Mouse (Mus musculus): ENCODE data around the gene Camk2n1. TPM values are rescaled to one million over a fixed set of nuclear protein-coding genes. Genes with fewer than 3 reads are reported as not detected.
A peak's percentile ranks its signal among the peaks of the same experiment; 100 is the strongest.

Camk2n1 gene
- polyA plus RNA-seq, 1 experiment from 2014 or later = 1.6 TPM

GRCm38 (mm10) chr4:138448872-138449615, 5.1 kb upstream of the Camk2n1 start:
- no peak for ATAC-seq (ENCODE audit: insufficient number of reproducible peaks, insufficient read depth, low FRiP score, low TSS enrichment, low read depth)

GRCm38 (mm10) chr4:138449636-138450314, 4.3 kb upstream of the Camk2n1 start:
- no peak overlapping the region for H3K9ac ChIP-seq (replicated peaks)
- no peak for ATAC-seq (ENCODE audit: insufficient number of reproducible peaks, insufficient read depth, low FRiP score, low TSS enrichment, low read depth)
- H3K9me3 ChIP-seq = no peaks in the 10 kb centered on the region; the same call in 1 of the 2 replicates
- H3K4me1 ChIP-seq (replicated peaks) = peaks cover 13% of the 10 kb centered on the region
- no peak overlapping the region for H3K27ac ChIP-seq
- WGBS = 63% methylated on average over 12 of the region's 12 CpGs
- H3K4me3 ChIP-seq (replicated peaks) = no peak overlapping the region
- no peak overlapping the region for H3K4me2 ChIP-seq
- H3K36me3 ChIP-seq = no peaks in the 10 kb centered on the region
- H3K27me3 ChIP-seq = peaks cover 74% of the 10 kb centered on the region

More at GRCm38 (mm10) chr4:138448872-138449615, 5.1 kb upstream of the Camk2n1 start:
- no peak overlapping the region for H3K27ac ChIP-seq
- no peak overlapping the region for H3K4me2 ChIP-seq
- WGBS = 56% methylated on average over 7 of the region's 7 CpGs
- no peaks in the 10 kb centered on the region for H3K36me3 ChIP-seq
- peaks cover 77% of the 10 kb centered on the region for H3K27me3 ChIP-seq
- peaks cover 13% of the 10 kb centered on the region for H3K4me1 ChIP-seq (replicated peaks)
- H3K9me3 ChIP-seq = no peaks in the 10 kb centered on the region; the same call in 1 of the 2 replicates
- no peak overlapping the region for H3K9ac ChIP-seq (replicated peaks)
- H3K4me3 ChIP-seq (replicated peaks) = no peak overlapping the region

GRCm38 (mm10) chr4:138452306-138453096, 1.6 kb upstream of the Camk2n1 start:
- Histone ChIP-seq H3K36me3 (no peaks in the 10 kb centered on the region), H3K9ac (replicated peaks) (no peak overlapping the region), H3K4me1 (replicated peaks) (peaks cover 25% of the 10 kb centered on the region), H3K4me3 (replicated peaks) (no peak overlapping the region), H3K27me3 (peaks cover 80% of the 10 kb centered on the region), H3K4me2 (no peak overlapping the region), H3K27ac (no peak overlapping the region), H3K9me3 (no peaks in the 10 kb centered on the region)
- ATAC-seq (ENCODE audit: insufficient number of reproducible peaks, insufficient read depth, low FRiP score, low TSS enrichment, low read depth) = no peak
- 28% methylated on average over 15 of the region's 15 CpGs for WGBS

GRCm38 (mm10) chr4:138453097-138453752, 889 bp upstream of the Camk2n1 start:
- Histone ChIP-seq H3K9ac (replicated peaks) (0 out of 2 replicates have a peak overlapping the region, but pooled peaks have one; percentile 79), H3K36me3 (no peaks in the 10 kb centered on the region), H3K4me2 (peak overlapping the region; percentile 97), H3K4me1 (replicated peaks) (peaks cover 25% of the 10 kb centered on the region), H3K27me3 (peaks cover 82% of the 10 kb centered on the region), H3K9me3 (no peaks in the 10 kb centered on the region), H3K4me3 (replicated peaks) (peak overlapping the region; percentile 82), H3K27ac (peak overlapping the region; percentile 66)
- ATAC-seq (ENCODE audit: insufficient number of reproducible peaks, insufficient read depth, low FRiP score, low TSS enrichment, low read depth) = peak; percentile 56; the same call in 1 of the 2 replicates
- WGBS = 3% methylated on average over 19 of the region's 19 CpGs

- Histone ChIP-seq H3K4me1 (replicated peaks) (peaks cover 25% of the 10 kb centered on the region), H3K4me2 (peak overlapping the region; percentile 97), H3K4me3 (replicated peaks) (peak overlapping the region; percentile 82), H3K27me3 (peaks cover 84% of the 10 kb centered on the region), H3K36me3 (no peaks in the 10 kb centered on the region), H3K27ac (peak overlapping the region; percentile 66), H3K9ac (replicated peaks) (peak overlapping the region; percentile 79), H3K9me3 (no peaks in the 10 kb centered on the region)
- under 1% methylated on average over 65 of the region's 78 CpGs for WGBS
- no peak for ATAC-seq (ENCODE audit: insufficient number of reproducible peaks, insufficient read depth, low FRiP score, low TSS enrichment, low read depth)
Measured at GRCm38 (mm10) chr4:138454571-138455140, 542 bp downstream of the Camk2n1 start.

- under 1% methylated on average over 58 of the region's 58 CpGs for WGBS
- peak overlapping the region; percentile 97 for H3K4me2 ChIP-seq
- peak overlapping the region; percentile 66; the same call in 1 of the 2 replicates for H3K27ac ChIP-seq
- ATAC-seq (ENCODE audit: insufficient number of reproducible peaks, insufficient read depth, low FRiP score, low TSS enrichment, low read depth) = no peak
- H3K4me1 ChIP-seq (replicated peaks) = peaks cover 25% of the 10 kb centered on the region
- H3K4me3 ChIP-seq (replicated peaks) = peak overlapping the region; percentile 82
- H3K27me3 ChIP-seq = peaks cover 80% of the 10 kb centered on the region
- H3K36me3 ChIP-seq = no peaks in the 10 kb centered on the region
- peak overlapping the region; percentile 79 for H3K9ac ChIP-seq (replicated peaks)
- no peaks in the 10 kb centered on the region for H3K9me3 ChIP-seq
Measured at GRCm38 (mm10) chr4:138455141-138455955, 1.2 kb downstream of the Camk2n1 start.

- Histone ChIP-seq H3K4me3 (replicated peaks) (peak overlapping the region; percentile 82), H3K9me3 (no peaks in the 10 kb centered on the region), H3K27me3 (peaks cover 85% of the 10 kb centered on the region), H3K4me1 (replicated peaks) (peaks cover 25% of the 10 kb centered on the region), H3K36me3 (no peaks in the 10 kb centered on the region), H3K9ac (replicated peaks) (peak overlapping the region; percentile 79), H3K27ac (no peak overlapping the region), H3K4me2 (peak overlapping the region; percentile 97)
- ATAC-seq (ENCODE audit: insufficient number of reproducible peaks, insufficient read depth, low FRiP score, low TSS enrichment, low read depth) = no peak
- WGBS = 1% methylated on average over 17 of the region's 17 CpGs
Measured at GRCm38 (mm10) chr4:138455956-138456341, 1.8 kb downstream of the Camk2n1 start.

GRCm38 (mm10) chr4:138456536-138456935, 2.4 kb downstream of the Camk2n1 start:
- Histone ChIP-seq H3K27me3 (peaks cover 84% of the 10 kb centered on the region), H3K36me3 (no peaks in the 10 kb centered on the region), H3K9me3 (no peaks in the 10 kb centered on the region), H3K9ac (replicated peaks) (no peak overlapping the region; the same call in 1 of the 2 replicates), H3K4me1 (replicated peaks) (peaks cover 25% of the 10 kb centered on the region), H3K4me3 (replicated peaks) (peak overlapping the region; percentile 82), H3K4me2 (peak overlapping the region; percentile 97), H3K27ac (no peak overlapping the region)
- ATAC-seq (ENCODE audit: insufficient number of reproducible peaks, insufficient read depth, low FRiP score, low TSS enrichment, low read depth) = no peak
- WGBS = 13% methylated on average over 8 of the region's 8 CpGs

DNA sequence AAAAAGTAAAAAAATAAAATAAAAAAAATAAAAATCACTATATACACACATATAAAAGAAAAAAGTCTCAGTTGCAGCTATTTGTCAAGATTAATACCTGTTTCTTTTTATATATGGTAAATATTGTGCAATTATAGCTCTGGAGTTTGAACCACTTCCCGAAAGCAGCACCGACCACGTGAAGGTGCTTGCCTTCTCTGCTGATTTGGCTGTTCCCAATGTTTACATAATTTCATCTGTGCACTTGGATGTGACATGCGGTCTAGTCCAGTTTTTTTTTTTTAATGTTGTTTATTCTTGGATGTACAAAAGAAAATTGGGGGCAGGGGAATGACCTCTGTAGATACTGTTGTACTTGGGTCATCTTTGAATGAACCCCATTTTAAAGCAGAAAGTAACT, 3.0 kb downstream of the Camk2n1 start:
- Histone ChIP-seq H3K36me3 (no peaks in the 10 kb centered on the region), H3K9me3 (no peaks in the 10 kb centered on the region), H3K4me3 (replicated peaks) (no peak overlapping the region), H3K9ac (replicated peaks) (no peak overlapping the region), H3K27ac (no peak overlapping the region), H3K4me1 (replicated peaks) (peaks cover 25% of the 10 kb centered on the region), H3K4me2 (no peak overlapping the region), H3K27me3 (peaks cover 83% of the 10 kb centered on the region)
- 58% methylated on average over 4 of the region's 4 CpGs for WGBS
- no peak for ATAC-seq (ENCODE audit: insufficient number of reproducible peaks, insufficient read depth, low FRiP score, low TSS enrichment, low read depth)

- H3K4me3 ChIP-seq (replicated peaks) = no peak overlapping the region
- H3K27me3 ChIP-seq = peaks cover 79% of the 10 kb centered on the region
- H3K36me3 ChIP-seq = no peaks in the 10 kb centered on the region
- H3K4me2 ChIP-seq = no peak overlapping the region
- WGBS = 72% methylated on average over 7 of the region's 7 CpGs
- H3K9ac ChIP-seq (replicated peaks) = no peak overlapping the region
- ATAC-seq (ENCODE audit: insufficient number of reproducible peaks, insufficient read depth, low FRiP score, low TSS enrichment, low read depth) = no peak
- peaks cover 22% of the 10 kb centered on the region for H3K4me1 ChIP-seq (replicated peaks)
- no peak overlapping the region for H3K27ac ChIP-seq
- no peaks in the 10 kb centered on the region for H3K9me3 ChIP-seq
Measured at GRCm38 (mm10) chr4:138458171-138458570, 4.1 kb downstream of the Camk2n1 start.
